In genomic region chr11:70681897-70682581, GRCm38 (mm10) we compare ENCODE assay signal across 8 mouse cellular contexts. TPM values are rescaled to one million over a fixed set of nuclear protein-coding genes. Genes with fewer than 3 reads are reported as not detected.
DNase-seq lines count a peak whose midpoint lies in the region; ATAC-seq lines count a peak whose summit lies in the region.

No protein-coding gene starts in this region.

- peak overlapping the region; percentile 28; the same call in 1 of the 2 replicates for H3K9ac ChIP-seq in heart, embryonic 12.5 days
- H3K9ac ChIP-seq in lung, embryonic 16.5 days (ENCODE audit: low read length): peak overlapping the region; percentile 2; the same call in 1 of the 2 replicates
- 0 out of 2 replicates have a peak overlapping the region, but pooled peaks have one; percentile 37 for H3K9ac ChIP-seq in stomach, embryonic 16.5 days (ENCODE audit: low read length)

- WGBS in heart, embryonic 12.5 days: 18% methylated on average over 11 of the region's 11 CpGs
- WGBS in hindbrain, embryonic 10.5 days: 13% methylated on average over 11 of the region's 11 CpGs
- WGBS in lung, embryonic 16.5 days: 27% methylated on average over 11 of the region's 11 CpGs
- 27% methylated on average over 11 of the region's 11 CpGs for WGBS in stomach, embryonic 16.5 days

- peaks cover 15% of the 10 kb centered on the region for H3K4me1 ChIP-seq in heart, embryonic 12.5 days (replicated peaks)
- H3K4me1 ChIP-seq in hindbrain, embryonic 10.5 days (replicated peaks): peaks cover 45% of the 10 kb centered on the region
- H3K4me1 ChIP-seq in lung, embryonic 16.5 days (replicated peaks; ENCODE audit: control insufficient read depth, insufficient read depth, low read length): peaks cover 12% of the 10 kb centered on the region
- peaks cover 13% of the 10 kb centered on the region; the same call in 1 of the 2 replicates for H3K4me1 ChIP-seq in stomach, embryonic 16.5 days (ENCODE audit: control insufficient read depth, insufficient read depth, low read length)

- H3K27me3 ChIP-seq in heart, embryonic 12.5 days (replicated peaks): no peaks in the 10 kb centered on the region
- H3K27me3 ChIP-seq in hindbrain, embryonic 10.5 days (ENCODE audit: insufficient read depth, poor library complexity, severe bottlenecking): no peaks in the 10 kb centered on the region
- no peaks in the 10 kb centered on the region for H3K27me3 ChIP-seq in lung, embryonic 16.5 days (ENCODE audit: control insufficient read depth, insufficient read depth, low read depth, low read length)
- H3K27me3 ChIP-seq in stomach, embryonic 16.5 days (ENCODE audit: control insufficient read depth, insufficient read depth, low read length): no peaks in the 10 kb centered on the region

- 0 out of 2 replicates have a peak, but pooled peaks have one; percentile 39 for ATAC-seq in heart, embryonic 12.5 days (ENCODE audit: insufficient number of reproducible peaks, low FRiP score)
- peak; percentile 64 for ATAC-seq in lung, embryonic 16.5 days (ENCODE audit: low read depth)
- ATAC-seq in stomach, embryonic 16.5 days (ENCODE audit: insufficient read depth, low FRiP score): 0 out of 2 replicates have a peak, but pooled peaks have one; percentile 18

- no peak for DNase-seq in heart, adult 9 months (ENCODE audit: low spot score in 2 of 2)
- DNase-seq in B cell, adult 2 months: peak; percentile 50 to 51
- DNase-seq in brain, adult 2 months (ENCODE audit: low read depth, low spot score): peak; percentile 82
- peak; percentile 72 for DNase-seq in hindbrain, embryonic 10.5 days (ENCODE audit: low spot score)
- DNase-seq in urinary bladder, postnatal 14 days (ENCODE audit: low spot score): no peak

- H3K9me3 ChIP-seq in heart, embryonic 12.5 days (replicated peaks): no peaks in the 10 kb centered on the region
- H3K9me3 ChIP-seq in hindbrain, embryonic 10.5 days: no peaks in the 10 kb centered on the region
- H3K9me3 ChIP-seq in lung, embryonic 16.5 days (ENCODE audit: control insufficient read depth, low read length): no peaks in the 10 kb centered on the region
- no peaks in the 10 kb centered on the region for H3K9me3 ChIP-seq in stomach, embryonic 16.5 days (replicated peaks; ENCODE audit: control insufficient read depth, low read length)

- H3K27ac ChIP-seq in heart, embryonic 12.5 days (ENCODE audit: poor library complexity, severe bottlenecking): no peak overlapping the region
- H3K27ac ChIP-seq in hindbrain, embryonic 10.5 days: peak overlapping the region; percentile 81
- H3K27ac ChIP-seq in lung, embryonic 16.5 days (ENCODE audit: low read length): no peak overlapping the region
- no peak overlapping the region for H3K27ac ChIP-seq in stomach, embryonic 16.5 days (ENCODE audit: low read length)

- H3K4me3 ChIP-seq in heart, embryonic 12.5 days: no peak overlapping the region
- H3K4me3 ChIP-seq in hindbrain, embryonic 10.5 days: peak overlapping the region; percentile 20; the same call in 1 of the 2 replicates
- no peak overlapping the region for H3K4me3 ChIP-seq in lung, embryonic 16.5 days (ENCODE audit: low read length)
- H3K4me3 ChIP-seq in stomach, embryonic 16.5 days (replicated peaks; ENCODE audit: low read length): no peak overlapping the region

- peak overlapping the region; percentile 23; the same call in 1 of the 2 replicates for H3K4me2 ChIP-seq in heart, embryonic 12.5 days
- no peak overlapping the region for H3K4me2 ChIP-seq in lung, embryonic 16.5 days (ENCODE audit: low read depth, low read length)
- no peak overlapping the region for H3K4me2 ChIP-seq in stomach, embryonic 16.5 days (ENCODE audit: low read depth, low read length)

- H3K36me3 ChIP-seq in heart, embryonic 12.5 days: peaks cover 71% of the 10 kb centered on the region
- H3K36me3 ChIP-seq in hindbrain, embryonic 10.5 days: peaks cover 62% of the 10 kb centered on the region
- H3K36me3 ChIP-seq in lung, embryonic 16.5 days (ENCODE audit: control insufficient read depth, insufficient read depth, low read length): peaks cover 26% of the 10 kb centered on the region
- H3K36me3 ChIP-seq in stomach, embryonic 16.5 days (ENCODE audit: control insufficient read depth, insufficient read depth, low read length): peaks cover 5% of the 10 kb centered on the region; the same call in 1 of the 2 replicates

RNA-seq across cellular contexts. Expression of gene Camta2, which starts 5.9 kb away (rescaled TPM):
- polyA plus RNA-seq in heart, embryonic 12.5 days (2016; fragmentation: Nextera tagmentation; extraction: Ambion mirVana): 10.9 and 16.5 TPM in 2 replicates
- 10.8 and 11.8 TPM in 2 replicates for polyA plus RNA-seq in hindbrain, embryonic 10.5 days (2016; fragmentation: Nextera tagmentation; extraction: Ambion mirVana)
- 14.8 and 15.6 TPM in 2 replicates for polyA plus RNA-seq in lung, embryonic 16.5 days (2015; fragmentation: Nextera tagmentation; extraction: Ambion mirVana)
- polyA plus RNA-seq in stomach, embryonic 16.5 days (2015; fragmentation: Nextera tagmentation; extraction: Ambion mirVana): 14.2 and 15.8 TPM in 2 replicates

RNA-seq across cellular contexts. Expression of gene Spag7, which starts 12.8 kb away (rescaled TPM):
- 164 and 170 TPM in 2 replicates for polyA plus RNA-seq in heart, embryonic 12.5 days (2016; fragmentation: Nextera tagmentation; extraction: Ambion mirVana)
- 185 and 191 TPM in 2 replicates for polyA plus RNA-seq in hindbrain, embryonic 10.5 days (2016; fragmentation: Nextera tagmentation; extraction: Ambion mirVana)
- 159 and 172 TPM in 2 replicates for polyA plus RNA-seq in lung, embryonic 16.5 days (2015; fragmentation: Nextera tagmentation; extraction: Ambion mirVana)
- polyA plus RNA-seq in stomach, embryonic 16.5 days (2015; fragmentation: Nextera tagmentation; extraction: Ambion mirVana): 148 and 149 TPM in 2 replicates

RNA-seq across cellular contexts. Expression of gene Inca1, which starts 17.9 kb away (rescaled TPM):
- 1.7 and 1.8 TPM in 2 replicates for polyA plus RNA-seq in heart, embryonic 12.5 days (2016; fragmentation: Nextera tagmentation; extraction: Ambion mirVana)
- 0.90 and 1.1 TPM in 2 replicates for polyA plus RNA-seq in hindbrain, embryonic 10.5 days (2016; fragmentation: Nextera tagmentation; extraction: Ambion mirVana)
- polyA plus RNA-seq in lung, embryonic 16.5 days (2015; fragmentation: Nextera tagmentation; extraction: Ambion mirVana): 1.5 and 1.9 TPM in 2 replicates
- polyA plus RNA-seq in stomach, embryonic 16.5 days (2015; fragmentation: Nextera tagmentation; extraction: Ambion mirVana): 1.3 and 1.5 TPM in 2 replicates

RNA-seq across cellular contexts. Expression of gene Kif1c, which starts 18.3 kb away (rescaled TPM):
- polyA plus RNA-seq in heart, embryonic 12.5 days (2016; fragmentation: Nextera tagmentation; extraction: Ambion mirVana): 3.9 and 4.5 TPM in 2 replicates
- 1.7 and 2.1 TPM in 2 replicates for polyA plus RNA-seq in hindbrain, embryonic 10.5 days (2016; fragmentation: Nextera tagmentation; extraction: Ambion mirVana)
- 3.2 and 3.4 TPM in 2 replicates for polyA plus RNA-seq in lung, embryonic 16.5 days (2015; fragmentation: Nextera tagmentation; extraction: Ambion mirVana)
- 2.6 and 3.0 TPM in 2 replicates for polyA plus RNA-seq in stomach, embryonic 16.5 days (2015; fragmentation: Nextera tagmentation; extraction: Ambion mirVana)

RNA-seq across cellular contexts. Expression of gene Eno3, which starts 25.0 kb away (rescaled TPM):
- polyA plus RNA-seq in heart, embryonic 12.5 days (2016; fragmentation: Nextera tagmentation; extraction: Ambion mirVana): 238 and 239 TPM in 2 replicates
- 39.3 and 53.3 TPM in 2 replicates for polyA plus RNA-seq in hindbrain, embryonic 10.5 days (2016; fragmentation: Nextera tagmentation; extraction: Ambion mirVana)
- polyA plus RNA-seq in lung, embryonic 16.5 days (2015; fragmentation: Nextera tagmentation; extraction: Ambion mirVana): 37.9 and 56.8 TPM in 2 replicates
- polyA plus RNA-seq in stomach, embryonic 16.5 days (2015; fragmentation: Nextera tagmentation; extraction: Ambion mirVana): 19.3 and 126 TPM in 2 replicates

Comparison
In these comparisons a context has a peak if more than half of its experiments do, and no peak if none do; other contexts are left out.
1. DNase-seq: peak in B cell, adult 2 months (2 of 2), brain, adult 2 months (single experiment) and hindbrain, embryonic 10.5 days (single experiment); none in heart, adult 9 months (0 of 2) and urinary bladder, postnatal 14 days (single experiment).
2. Peak in every context shown above with its lines, with median percentiles within 50 percentile points of each other: ATAC-seq and H3K9ac ChIP-seq.